Comparison of ENCODE assay signal across 8 mouse cellular contexts in the genomic region with DNA sequence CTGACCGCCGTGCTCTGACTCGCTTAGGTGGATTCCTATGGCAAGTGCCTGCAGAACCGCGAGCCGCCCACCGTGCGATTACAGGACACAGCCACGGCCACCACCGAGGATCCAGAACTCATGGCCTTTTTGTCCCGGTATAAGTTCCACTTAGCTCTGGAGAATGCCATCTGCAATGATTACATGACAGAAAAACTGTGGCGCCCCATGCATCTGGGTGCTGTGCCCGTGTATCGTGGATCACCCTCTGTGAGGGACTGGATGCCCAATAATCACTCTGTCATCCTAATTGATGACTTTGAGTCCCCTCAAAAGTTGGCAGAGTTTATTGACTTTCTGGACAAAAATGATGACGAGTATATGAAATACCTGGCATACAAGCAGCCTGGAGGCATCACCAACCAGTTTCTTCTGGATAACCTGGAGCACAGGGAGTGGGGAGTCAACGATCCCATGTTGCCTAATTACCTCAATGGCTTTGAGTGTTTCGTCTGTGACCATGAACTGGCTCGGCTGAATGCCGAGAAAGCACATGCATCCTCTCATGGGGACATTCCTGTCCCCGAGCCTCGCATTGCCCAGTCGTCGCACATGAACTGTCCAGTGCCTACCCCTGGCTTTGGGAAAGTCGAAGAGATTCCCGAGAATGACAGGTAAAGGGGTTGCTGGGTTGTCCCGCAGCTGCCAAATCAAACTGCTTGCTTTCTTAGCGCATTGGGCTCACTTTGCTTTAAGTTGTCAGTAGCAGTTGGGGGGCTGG. TPM values are rescaled to one million over a fixed set of nuclear protein-coding genes. Genes with fewer than 3 reads are reported as not detected.
DNase-seq lines count a peak whose midpoint lies in the region; ATAC-seq and TF ChIP-seq lines count a peak whose summit lies in the region.

No protein-coding gene starts in this region.

- H3K36me3 ChIP-seq in kidney, embryonic 14.5 days (ENCODE audit: control insufficient read depth, insufficient read depth, low read length) = peaks cover 45% of the 10 kb centered on the region
- peaks cover 20% of the 10 kb centered on the region for H3K36me3 ChIP-seq in forebrain, embryonic 16.5 days (ENCODE audit: control insufficient read depth, insufficient read depth)
- H3K36me3 ChIP-seq in myocyte (ENCODE audit: control insufficient read depth, insufficient read depth) = peaks cover 29% of the 10 kb centered on the region

- H3K9ac ChIP-seq in kidney, embryonic 14.5 days (ENCODE audit: low read depth, low read length) = peak overlapping the region; percentile 87
- peak overlapping the region; percentile 95 for H3K9ac ChIP-seq in forebrain, embryonic 16.5 days (replicated peaks; ENCODE audit: low read depth, low read length)

- H3K27me3 ChIP-seq in kidney, embryonic 14.5 days (ENCODE audit: control insufficient read depth, insufficient read depth, low read length) = no peaks in the 10 kb centered on the region
- no peaks in the 10 kb centered on the region for H3K27me3 ChIP-seq in forebrain, embryonic 16.5 days (replicated peaks; ENCODE audit: control insufficient read depth, insufficient read depth, low read length)
- no peaks in the 10 kb centered on the region for H3K27me3 ChIP-seq in myocyte (ENCODE audit: control insufficient read depth, insufficient read depth, insufficient read length)

- peaks cover 31% of the 10 kb centered on the region for H3K4me1 ChIP-seq in kidney, embryonic 14.5 days (ENCODE audit: control insufficient read depth, insufficient read depth, low read length)
- peaks cover 52% of the 10 kb centered on the region for H3K4me1 ChIP-seq in forebrain, embryonic 16.5 days (replicated peaks; ENCODE audit: control insufficient read depth, insufficient read depth, low read length)

- no peak for ATAC-seq in kidney, embryonic 14.5 days (ENCODE audit: low FRiP score, low TSS enrichment)
- 0 out of 2 replicates have a peak, but pooled peaks have one; percentile 0 for ATAC-seq in forebrain, embryonic 16.5 days

- peaks cover 56% of the 10 kb centered on the region for H3K79me2 ChIP-seq in myocyte (ENCODE audit: control insufficient read depth, insufficient read depth)

- H3K4me2 ChIP-seq in kidney, embryonic 14.5 days (replicated peaks; ENCODE audit: low read depth, low read length) = peak overlapping the region; percentile 80
- peak overlapping the region; percentile 81 for H3K4me2 ChIP-seq in forebrain, embryonic 16.5 days (ENCODE audit: low read length)
- H3K4me2 ChIP-seq in myocyte (ENCODE audit: low read depth) = peak overlapping the region; percentile 90

- no peaks in the 10 kb centered on the region for H3K9me3 ChIP-seq in kidney, embryonic 14.5 days (ENCODE audit: control insufficient read depth, low read length)
- H3K9me3 ChIP-seq in forebrain, embryonic 16.5 days (ENCODE audit: control insufficient read depth, low read length) = no peaks in the 10 kb centered on the region

- peak overlapping the region; percentile 98 for H3K27ac ChIP-seq in kidney, embryonic 14.5 days (ENCODE audit: low read depth, low read length)
- H3K27ac ChIP-seq in forebrain, embryonic 16.5 days (ENCODE audit: low read length) = peak overlapping the region; percentile 98

- WGBS in kidney, embryonic 14.5 days = 12% methylated on average over 27 of the region's 27 CpGs
- WGBS in forebrain, embryonic 16.5 days = 14% methylated on average over 27 of the region's 27 CpGs

- peak overlapping the region; percentile 86 for H3K4me3 ChIP-seq in kidney, embryonic 14.5 days (ENCODE audit: low read length)
- H3K4me3 ChIP-seq in forebrain, embryonic 16.5 days (replicated peaks; ENCODE audit: low read length) = peak overlapping the region; percentile 97
- peak overlapping the region; percentile 40 for H3K4me3 ChIP-seq in myocyte

- peak overlapping the region; percentile 99 for H3ac ChIP-seq in myocyte (ENCODE audit: control insufficient read depth, insufficient read length)

- DNase-seq in kidney, adult 8-10 months = no peak
- peak; percentile 36 for DNase-seq in adrenal gland, postnatal 36 days
- DNase-seq in kidney, postnatal 4 days = peak; percentile 23 to 24
- DNase-seq in urinary bladder, postnatal 4 days (ENCODE audit: low spot score in 2 of 2) = no peak
- DNase-seq in frontal cortex, postnatal 25 days (ENCODE audit: low spot score in 2 of 2) = no peak

- TF ChIP-seq POLR2A in myocyte (IDR thresholded peaks at IDR 0.05; ENCODE audit: insufficient read length, low read depth) = no peak

TF ChIP-seq in myocyte, 11 proteins besides CTCF, POLR2A, EP300 and RAD21:
- TF ChIP-seq USF1 (IDR thresholded peaks at IDR 0.05; ENCODE audit: low read depth) (no peak), SRF (IDR thresholded peaks at IDR 0.05; ENCODE audit: control insufficient read depth, insufficient read length, low read depth) (no peak), POLR2AphosphoS2 (IDR thresholded peaks at IDR 0.05; ENCODE audit: insufficient read length, low read depth) (peak; percentile 37)

RNA-seq across cellular contexts. Expression of a gene that starts 1.2 kb away (rescaled TPM):
- polyA plus RNA-seq in kidney, embryonic 14.5 days (2014; fragmentation: Nextera tagmentation; extraction: Ambion mirVana) = 15.1 and 19.9 TPM in 2 replicates
- 10 to 100 TPM; 17.8 to 21.4 TPM for total RNA-seq in adrenal gland, postnatal 36 days (2021)
- 21.6 and 23.3 TPM in 2 replicates for polyA plus RNA-seq in forebrain, embryonic 16.5 days (2015; fragmentation: Nextera tagmentation; extraction: Ambion mirVana)
- 7.2 TPM for polyA plus RNA-seq in myocyte (2012; fragmentation: generic; extraction: Trizol)

RNA-seq across cellular contexts. Expression of a gene that starts 6.9 kb away (rescaled TPM):
- polyA plus RNA-seq in kidney, embryonic 14.5 days (2014; fragmentation: Nextera tagmentation; extraction: Ambion mirVana) = 218 and 327 TPM in 2 replicates
- 10 to 100 TPM; 82.0 to 94.3 TPM for total RNA-seq in adrenal gland, postnatal 36 days (2021)
- polyA plus RNA-seq in forebrain, embryonic 16.5 days (2015; fragmentation: Nextera tagmentation; extraction: Ambion mirVana) = 175 and 187 TPM in 2 replicates
- 111 TPM for polyA plus RNA-seq in myocyte (2012; fragmentation: generic; extraction: Trizol)

RNA-seq across cellular contexts. Expression of a gene that starts 11.4 kb away (rescaled TPM):
- 30.1 and 32.1 TPM in 2 replicates for polyA plus RNA-seq in kidney, embryonic 14.5 days (2014; fragmentation: Nextera tagmentation; extraction: Ambion mirVana)
- total RNA-seq in adrenal gland, postnatal 36 days (2021) = 100 to 1,000 TPM in 1 of 2 experiments, 10 to 100 TPM in 1; 97.8 to 135 TPM
- 44.4 and 55.9 TPM in 2 replicates for polyA plus RNA-seq in forebrain, embryonic 16.5 days (2015; fragmentation: Nextera tagmentation; extraction: Ambion mirVana)
- polyA plus RNA-seq in myocyte (2012; fragmentation: generic; extraction: Trizol) = 74.9 TPM

RNA-seq across cellular contexts. Expression of a gene that starts 21.8 kb away (rescaled TPM):
- 47.7 and 93.8 TPM in 2 replicates for polyA plus RNA-seq in kidney, embryonic 14.5 days (2014; fragmentation: Nextera tagmentation; extraction: Ambion mirVana)
- total RNA-seq in adrenal gland, postnatal 36 days (2021) = 100 to 1,000 TPM; 129 to 143 TPM
- polyA plus RNA-seq in forebrain, embryonic 16.5 days (2015; fragmentation: Nextera tagmentation; extraction: Ambion mirVana) = 96.8 and 101 TPM in 2 replicates
- 68.6 TPM for polyA plus RNA-seq in myocyte (2012; fragmentation: generic; extraction: Trizol)

RNA-seq across cellular contexts. Expression of a gene that starts 27.8 kb away (rescaled TPM):
- polyA plus RNA-seq in kidney, embryonic 14.5 days (2014; fragmentation: Nextera tagmentation; extraction: Ambion mirVana) = 0.24 and 0.26 TPM in 2 replicates
- total RNA-seq in adrenal gland, postnatal 36 days (2021) = under 1 TPM; 0.30 TPM
- 0.12 and 0.14 TPM in 2 replicates for polyA plus RNA-seq in forebrain, embryonic 16.5 days (2015; fragmentation: Nextera tagmentation; extraction: Ambion mirVana)
- polyA plus RNA-seq in myocyte (2012; fragmentation: generic; extraction: Trizol) = 165 TPM

Comparison
In these comparisons a context has a peak if more than half of its experiments do, and no peak if none do; other contexts are left out.
1. DNase-seq: peak in adrenal gland, postnatal 36 days (2 of 2) and kidney, postnatal 4 days (2 of 2); none in kidney, adult 8-10 months (0 of 2), urinary bladder, postnatal 4 days (0 of 2) and frontal cortex, postnatal 25 days (0 of 2).
2. H3K4me3 ChIP-seq: peak in every context shown above with its lines; median percentile 97 in forebrain, embryonic 16.5 days; 86 in kidney, embryonic 14.5 days; 40 in myocyte.
3. Peak in every context shown above with its lines, with median percentiles within 50 percentile points of each other: H3K4me2 ChIP-seq.